Mouse (Mus musculus) adrenal gland, postnatal 36 days (tissue): ENCODE results near the gene Ppp1ca. TPM values are rescaled to one million over a fixed set of nuclear protein-coding genes. Genes with fewer than 3 reads are reported as not detected.

Source experiments
- DNase-seq, 2 experiments: peaks; one replicate each; pipeline ENCODE4 v3.0.0; 2021; ENCODE audit warnings: mixed read lengths in 1 of 2
- long read RNA-seq, 2 experiments: library from polyadenylated mRNA; stranded (forward); transcript quantifications; one replicate each; pipeline ENCODE4 v2.0.0; 2021; ENCODE audit warnings: borderline sequencing depth in 2 of 2
- total RNA-seq, 2 experiments: library from RNA; stranded (reverse); gene quantifications; 2 replicates each; pipeline ENCODE4 v1.2.3; 2021

Ppp1ca gene
- total RNA-seq, result 100 to 1,000 TPM; 403 to 410 TPM
- long read RNA-seq, experiment 1, transcript Ppp1ca-201 (7 exons, 1,473 nt), result major isoform, 519 of 572 reads
- long read RNA-seq, experiment 1, partial matches to known transcripts, result 25 of 572 reads
- long read RNA-seq, experiment 1, other reads (novel, unspliced or antisense), result 27 of 572 reads
- long read RNA-seq, experiment 2, transcript Ppp1ca-201 (7 exons, 1,473 nt), result major isoform, 189 of 214 reads
- long read RNA-seq, experiment 2, partial matches to known transcripts, result 10 of 214 reads
- long read RNA-seq, experiment 2, other reads (novel, unspliced or antisense), result 12 of 214 reads

DNA sequence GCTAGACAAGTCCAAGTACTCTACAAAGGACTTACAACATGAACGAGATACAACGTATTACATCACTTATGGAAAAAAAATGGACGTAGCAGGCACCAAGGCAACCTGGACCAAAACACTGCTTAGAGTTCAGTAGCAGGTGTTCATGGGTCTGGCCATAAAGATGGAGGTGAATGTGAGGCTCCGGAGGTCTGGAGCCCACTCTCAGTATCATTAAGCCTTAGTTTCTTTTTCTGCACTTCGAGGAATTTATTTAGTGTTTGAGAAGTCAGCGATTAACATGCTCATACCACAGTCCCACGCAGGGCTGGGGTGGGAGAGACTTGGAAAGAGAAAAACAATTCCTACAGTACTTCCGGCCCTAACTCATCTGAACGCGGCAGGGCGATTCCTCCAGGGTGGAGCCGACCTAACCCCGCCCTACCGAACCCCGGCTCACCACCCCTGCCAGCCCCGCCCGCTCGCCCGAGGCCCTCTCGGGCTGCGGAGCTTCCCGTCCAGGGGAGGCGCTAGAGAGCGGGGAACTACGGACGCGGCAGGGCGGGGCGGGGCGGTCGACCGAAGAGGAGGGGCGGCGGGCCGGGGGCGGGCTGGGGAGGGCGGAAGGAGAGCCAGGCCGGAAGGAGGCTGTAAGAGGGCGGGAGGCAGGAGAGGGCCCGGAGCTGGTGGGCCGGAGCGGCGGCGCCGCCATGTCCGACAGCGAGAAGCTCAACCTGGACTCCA, at the start of gene Ppp1ca:
Ppp1ca (plus strand) TSS at position 538 of the 723 bp plus-strand sequence.
- DNase-seq, result peak; percentile 98 to 99

DNA sequence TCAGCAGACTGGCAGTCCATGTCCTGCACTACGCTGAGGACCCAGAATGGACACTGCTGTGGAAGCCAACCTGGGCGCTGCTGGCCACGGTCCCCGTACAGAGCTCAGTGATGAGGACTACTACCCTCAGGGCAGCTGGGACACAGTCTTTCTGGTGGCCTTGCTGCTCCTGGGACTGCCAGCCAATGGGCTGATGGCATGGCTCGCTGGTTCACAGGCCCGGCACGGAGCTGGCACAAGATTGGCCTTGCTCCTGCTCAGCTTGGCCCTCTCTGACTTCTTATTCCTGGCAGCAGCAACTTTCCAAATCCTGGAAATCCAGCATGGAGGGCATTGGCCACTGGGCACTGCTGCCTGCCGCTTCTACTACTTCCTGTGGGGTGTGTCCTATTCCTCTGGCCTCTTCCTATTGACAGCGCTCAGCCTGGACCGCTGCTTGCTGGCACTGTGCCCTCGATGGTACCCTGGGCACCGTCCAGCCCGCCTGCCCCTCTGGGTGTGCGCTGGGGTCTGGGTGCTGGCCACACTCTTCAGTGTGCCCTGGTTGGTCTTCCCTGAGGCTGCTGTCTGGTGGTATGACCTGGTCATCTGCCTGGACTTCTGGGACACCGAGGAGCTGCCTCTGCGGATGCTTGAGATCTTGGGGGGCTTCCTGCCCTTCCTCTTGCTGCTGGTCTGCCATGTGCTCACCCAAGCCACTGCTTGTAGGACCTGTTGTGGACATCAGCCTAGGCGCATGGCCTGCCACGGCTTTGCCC, 49.3 kb upstream of the Ppp1ca start:
- DNase-seq, result no peak

DNA sequence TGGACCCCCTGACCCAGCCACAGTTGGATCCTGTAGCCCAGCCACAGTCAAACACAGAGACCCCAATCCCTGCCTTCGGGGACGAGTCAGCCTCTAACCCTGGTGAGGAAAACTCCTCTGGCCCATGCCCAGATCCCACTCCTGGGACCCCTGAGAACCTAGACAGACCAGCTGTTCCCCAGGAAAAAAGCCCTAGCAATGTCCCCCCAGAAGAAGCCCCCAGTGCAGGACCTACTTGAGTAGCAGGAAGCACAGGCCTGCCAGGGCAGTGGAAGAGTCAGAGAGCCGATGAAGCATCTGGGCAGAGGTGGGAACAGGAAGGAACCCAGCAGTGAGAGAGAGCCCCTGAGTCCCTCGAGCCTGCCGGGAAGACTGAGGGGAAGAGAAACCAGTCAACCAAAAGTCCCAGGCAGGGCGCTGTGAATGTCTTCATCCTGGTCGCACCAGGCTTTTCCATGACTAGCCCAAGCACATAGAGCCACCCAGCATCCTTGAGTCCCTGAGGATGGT, 48.1 kb upstream of the Ppp1ca start, which contains the start of gene Cabp4:
Cabp4 (minus strand) TSS at position 275 of the 510 bp plus-strand sequence.
- DNase-seq, result no peak

DNA sequence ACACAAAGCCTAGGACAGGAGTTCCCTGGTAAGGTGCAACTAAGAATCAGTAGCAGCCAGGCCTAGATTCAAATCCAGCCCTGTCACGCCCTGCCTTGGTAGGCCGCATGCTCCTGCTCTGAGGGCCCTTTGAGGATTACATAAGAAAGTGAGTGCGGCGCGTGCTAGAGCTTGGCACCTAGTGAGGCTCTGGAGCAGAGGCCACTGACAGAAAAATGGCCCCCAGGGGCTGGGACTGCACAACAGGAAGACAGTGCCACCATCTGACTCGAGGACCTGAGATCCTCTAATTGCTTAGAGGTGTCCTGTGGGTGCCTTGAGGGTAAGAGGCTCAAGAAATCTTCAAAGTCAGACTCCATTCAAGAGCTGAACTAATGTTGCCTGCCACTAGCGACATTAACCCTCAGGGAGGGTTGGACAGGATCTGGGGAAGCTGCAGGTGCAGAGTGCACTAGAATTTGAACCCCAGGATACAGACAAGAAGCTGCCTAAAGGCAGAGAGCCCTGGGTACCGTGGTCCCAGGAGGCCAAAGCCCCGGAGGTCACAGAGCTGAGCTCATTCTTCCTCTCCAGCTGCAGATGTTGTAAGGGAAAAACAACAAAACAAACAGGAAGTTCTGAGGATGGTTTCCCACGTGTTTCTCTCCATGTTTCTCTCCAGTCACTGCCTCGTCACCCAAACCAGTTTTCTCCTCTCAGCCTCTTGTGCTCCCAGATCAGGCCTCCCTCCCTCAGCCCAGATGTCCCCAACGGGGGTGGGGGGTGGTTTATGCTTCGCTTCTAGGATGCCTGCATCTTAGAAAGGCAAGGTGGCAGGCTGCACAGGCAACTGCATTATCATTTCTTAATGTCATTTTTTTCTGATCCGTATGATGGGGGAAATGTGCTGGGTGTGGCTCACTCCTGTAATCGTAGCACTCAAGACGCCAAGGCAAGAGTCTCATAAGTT, 47.0 kb upstream of the Ppp1ca start:
- DNase-seq, result no peak

DNA sequence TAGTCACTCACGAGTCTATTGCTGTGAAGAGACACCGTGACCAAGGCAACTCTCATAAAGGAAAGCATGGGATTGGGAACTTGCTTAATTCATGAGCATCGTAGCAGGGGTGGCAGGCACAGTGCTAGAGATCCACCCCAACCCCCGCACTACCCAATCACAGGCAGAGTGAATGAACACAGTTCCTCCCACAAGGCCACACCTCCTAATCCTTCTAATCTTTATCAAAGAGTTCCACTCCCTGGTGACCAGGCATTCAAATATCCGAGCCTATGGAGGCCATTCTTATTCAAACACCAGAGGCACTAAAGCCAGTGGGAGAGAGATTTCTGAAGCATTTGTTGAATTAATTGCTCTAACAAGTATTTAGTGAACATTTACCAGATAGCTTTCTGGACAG, 45.9 kb upstream of the Ppp1ca start:
- DNase-seq, result no peak

DNA sequence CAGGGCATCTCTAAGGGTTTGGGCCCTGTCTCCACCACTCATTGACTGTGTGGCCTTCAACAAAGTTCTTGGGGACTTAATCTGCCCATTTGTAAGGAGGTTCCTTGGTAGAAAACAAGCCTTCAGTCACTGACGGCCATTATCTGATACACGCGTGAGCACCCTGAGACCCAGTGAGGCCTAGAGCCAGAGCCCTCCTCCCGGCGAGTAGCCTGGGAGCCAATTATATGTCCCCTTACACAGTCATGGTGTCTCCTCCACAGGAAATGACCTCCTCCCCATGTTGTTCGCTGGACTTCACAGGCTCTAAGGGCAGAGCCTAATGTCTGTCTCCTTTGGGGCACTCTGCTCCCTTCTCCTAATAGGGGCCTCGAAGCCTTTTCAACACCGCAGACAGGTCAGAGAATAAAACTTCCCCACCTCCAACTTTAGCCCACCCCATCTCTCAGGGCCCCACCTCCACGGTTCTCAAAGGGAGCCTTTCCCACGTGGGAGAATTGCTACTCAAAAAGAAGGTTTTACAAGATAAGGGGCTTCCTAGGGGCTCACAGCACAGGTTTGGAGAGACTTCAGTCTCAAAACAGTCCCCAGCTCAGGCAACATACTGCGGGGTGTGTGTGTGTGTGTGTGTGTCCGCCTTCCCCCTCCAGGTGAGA, 45.4 kb upstream of the Ppp1ca start:
- no peak for DNase-seq

DNA sequence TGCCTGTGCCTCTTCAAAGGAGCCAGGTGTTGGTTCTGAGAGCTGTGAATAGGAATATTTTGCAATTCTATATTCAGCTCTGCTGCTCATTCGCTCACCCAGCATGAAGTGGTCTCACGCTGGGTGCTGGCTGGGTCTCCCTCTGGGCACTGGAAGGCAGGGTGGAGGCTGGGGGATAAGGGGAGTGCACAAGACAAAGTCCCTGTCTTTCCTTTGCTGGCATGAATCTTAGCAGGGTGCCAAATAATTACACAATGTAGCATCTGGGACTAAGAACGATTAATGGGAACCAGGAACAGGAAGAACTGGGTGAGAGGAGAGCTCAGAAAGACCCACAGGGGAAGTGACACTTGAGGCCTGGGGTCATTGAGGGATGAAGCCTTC, 44.9 kb upstream of the Ppp1ca start:
- DNase-seq, result no peak

DNA sequence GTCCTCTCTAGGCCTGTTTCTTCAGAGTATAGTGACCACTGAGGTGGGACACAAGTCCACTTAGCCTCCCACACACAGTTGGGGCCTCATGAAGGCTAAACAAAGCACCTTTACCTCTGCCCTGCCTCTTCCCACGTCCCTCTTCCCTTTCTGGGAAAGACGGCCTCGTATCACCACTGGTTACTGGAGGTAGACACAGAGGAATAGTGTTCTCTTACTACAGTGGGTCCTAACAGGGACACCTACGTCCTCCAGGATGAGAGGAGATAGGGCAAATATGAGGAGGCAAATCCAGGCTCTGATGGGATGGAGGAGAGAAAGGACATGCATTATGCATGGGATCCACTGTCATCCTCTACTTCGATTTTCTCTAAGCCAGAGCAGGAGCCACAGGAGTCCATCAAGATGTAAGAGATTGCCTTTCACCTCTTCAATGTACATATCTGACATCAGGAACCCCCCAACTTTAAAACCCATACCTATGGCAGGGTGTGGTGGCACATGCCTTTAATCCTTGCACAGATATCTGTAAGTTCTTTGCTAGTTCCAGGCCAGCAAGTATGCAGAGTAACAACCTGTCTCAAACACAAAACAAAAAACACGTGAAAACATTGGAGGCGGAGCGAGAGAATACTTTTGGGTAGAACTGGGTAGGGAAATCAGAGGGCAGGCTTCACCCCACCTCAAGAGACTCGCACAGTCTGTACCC, 43.9 kb upstream of the Ppp1ca start:
- no peak for DNase-seq

DNA sequence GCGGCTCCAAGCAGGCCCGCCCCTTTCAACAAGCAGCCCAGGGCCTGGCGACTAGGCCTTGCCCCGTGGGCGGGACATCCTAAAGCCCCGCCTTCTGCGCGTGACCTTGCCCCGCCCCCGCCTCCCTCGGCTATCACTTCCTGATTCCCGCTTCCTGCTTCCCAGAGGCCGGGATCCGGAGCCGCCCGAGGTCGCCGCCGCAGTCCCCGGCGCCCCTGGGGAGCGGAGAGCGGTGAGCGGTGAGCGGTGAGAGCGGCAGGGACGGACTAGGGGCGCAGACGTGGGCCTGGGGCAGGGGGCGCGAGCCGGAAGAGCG, 43.4 kb upstream of the Ppp1ca start, which contains the start of gene Coro1b:
Coro1b (plus strand) TSS at position 129 of the 316 bp plus-strand sequence.
- peak; percentile 98 to 99 for DNase-seq

DNA sequence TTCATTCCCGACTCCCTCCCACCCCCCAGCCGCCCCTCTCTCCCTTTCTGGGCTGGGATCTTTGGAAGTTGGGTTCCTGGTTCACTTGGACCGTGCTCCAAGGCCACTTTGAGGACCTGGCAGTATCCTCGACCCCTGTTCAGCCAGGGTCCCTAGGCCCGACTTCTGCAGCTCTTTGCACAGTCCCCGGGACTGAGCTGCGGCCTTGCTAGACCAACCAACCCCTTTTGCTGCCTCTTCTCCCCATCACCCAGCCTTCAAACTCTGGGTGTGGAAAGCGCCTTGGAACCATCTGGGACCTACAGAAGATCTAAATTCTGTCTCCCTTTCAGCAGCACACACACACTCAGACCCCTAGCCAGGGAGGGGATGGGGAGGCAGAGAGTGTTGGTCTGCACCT, 43.0 kb upstream of the Ppp1ca start:
- DNase-seq, result no peak

DNA sequence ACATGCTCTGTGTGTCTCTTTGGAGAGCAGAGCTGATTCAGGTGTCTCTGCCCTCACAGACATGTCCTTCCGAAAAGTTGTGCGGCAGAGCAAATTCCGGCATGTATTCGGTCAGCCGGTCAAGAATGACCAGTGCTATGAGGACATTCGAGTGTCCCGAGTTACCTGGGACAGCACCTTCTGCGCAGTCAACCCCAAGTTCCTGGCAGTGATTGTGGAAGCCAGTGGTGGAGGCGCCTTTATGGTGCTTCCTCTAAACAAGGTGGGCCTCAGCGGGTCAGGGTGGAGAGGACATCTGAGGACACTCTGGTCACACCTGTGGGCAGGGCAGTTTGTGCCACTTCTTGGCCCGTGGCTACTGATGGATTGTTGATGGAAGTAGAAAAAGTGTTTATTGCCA, 42.6 kb upstream of the Ppp1ca start:
- no peak for DNase-seq

DNA sequence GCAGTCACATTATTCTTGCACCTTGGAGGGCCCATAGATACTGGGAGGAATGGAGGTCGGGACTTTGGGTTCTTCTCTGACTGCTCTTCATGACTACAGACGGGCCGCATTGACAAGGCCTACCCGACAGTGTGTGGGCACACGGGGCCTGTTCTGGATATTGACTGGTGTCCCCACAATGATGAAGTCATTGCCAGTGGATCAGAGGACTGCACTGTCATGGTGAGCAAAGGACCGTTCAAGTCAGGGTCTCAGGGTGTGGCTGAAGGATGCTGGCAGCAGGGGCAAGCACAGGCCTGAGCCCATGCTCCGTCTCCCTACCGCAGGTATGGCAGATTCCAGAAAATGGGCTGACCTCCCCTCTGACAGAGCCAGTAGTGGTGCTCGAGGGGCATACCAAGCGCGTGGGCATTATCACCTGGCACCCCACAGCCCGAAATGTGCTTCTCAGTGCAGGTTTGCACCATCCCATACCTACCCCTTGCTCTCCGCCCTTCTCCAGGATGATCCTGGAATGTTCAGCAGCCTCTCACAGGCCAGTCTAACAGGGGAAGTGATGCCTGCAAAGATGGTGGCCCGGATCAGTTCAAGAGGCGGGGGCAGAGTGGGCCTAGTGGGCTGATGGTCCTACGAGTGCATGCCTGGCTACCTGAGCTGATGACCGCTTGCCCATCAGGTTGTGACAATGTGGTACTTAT, 42.0 kb upstream of the Ppp1ca start:
- no peak for DNase-seq

DNA sequence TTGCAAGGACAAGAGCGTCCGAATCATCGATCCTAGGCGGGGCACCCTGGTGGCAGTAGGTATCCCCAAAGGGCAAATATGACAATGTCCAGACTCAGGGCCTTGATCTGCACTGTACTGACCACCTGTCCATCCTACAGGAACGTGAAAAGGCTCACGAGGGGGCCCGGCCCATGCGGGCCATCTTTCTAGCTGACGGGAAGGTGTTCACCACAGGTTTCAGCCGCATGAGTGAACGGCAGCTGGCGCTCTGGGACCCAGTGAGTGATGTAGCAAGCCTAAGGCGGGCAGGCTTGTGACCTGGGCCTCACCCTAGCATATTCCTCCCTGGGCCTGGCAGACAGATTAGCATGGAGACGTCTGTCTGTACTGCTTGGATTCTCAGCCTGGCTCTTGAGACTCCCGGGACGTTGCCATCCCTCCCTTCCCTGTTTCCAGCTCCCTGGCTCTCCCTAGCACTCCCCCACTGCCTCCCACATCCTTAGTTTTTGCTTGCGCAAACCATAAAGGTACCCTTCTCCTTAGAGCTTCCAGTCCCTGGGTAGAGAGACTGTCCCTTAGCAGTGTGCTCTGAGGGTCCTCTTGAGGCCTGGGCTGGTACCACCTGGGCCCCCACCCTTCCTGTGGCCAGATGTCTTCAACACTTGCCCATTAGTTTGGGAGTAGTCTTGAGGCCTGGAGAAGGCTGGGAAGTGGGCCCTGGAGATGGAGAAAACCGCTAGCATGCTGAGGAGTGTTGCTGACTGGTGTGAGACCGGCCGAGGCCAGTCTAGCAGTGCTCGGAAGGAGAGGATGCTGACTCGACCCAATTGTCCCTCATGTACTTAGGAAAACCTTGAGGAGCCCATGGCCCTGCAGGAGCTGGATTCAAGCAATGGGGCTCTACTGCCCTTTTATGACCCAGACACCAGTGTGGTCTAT, 41.0 kb upstream of the Ppp1ca start:
- DNase-seq, result no peak

DNA sequence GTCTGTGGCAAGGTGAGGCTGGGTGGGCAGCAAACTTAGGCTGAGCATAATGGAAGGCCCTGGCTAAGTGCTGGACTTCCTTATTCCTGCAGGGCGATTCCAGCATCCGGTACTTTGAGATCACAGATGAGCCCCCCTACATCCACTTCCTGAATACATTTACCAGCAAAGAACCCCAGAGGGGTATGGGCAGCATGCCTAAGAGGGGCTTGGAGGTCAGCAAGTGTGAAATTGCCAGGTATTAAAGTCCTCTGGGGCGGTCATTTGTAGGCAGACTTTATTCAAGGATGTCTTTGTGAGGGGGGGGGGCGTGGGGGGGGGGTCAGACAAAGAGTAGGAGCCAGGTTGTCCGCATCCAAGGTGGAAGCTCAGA, 40.4 kb upstream of the Ppp1ca start:
- DNase-seq, result no peak

DNA sequence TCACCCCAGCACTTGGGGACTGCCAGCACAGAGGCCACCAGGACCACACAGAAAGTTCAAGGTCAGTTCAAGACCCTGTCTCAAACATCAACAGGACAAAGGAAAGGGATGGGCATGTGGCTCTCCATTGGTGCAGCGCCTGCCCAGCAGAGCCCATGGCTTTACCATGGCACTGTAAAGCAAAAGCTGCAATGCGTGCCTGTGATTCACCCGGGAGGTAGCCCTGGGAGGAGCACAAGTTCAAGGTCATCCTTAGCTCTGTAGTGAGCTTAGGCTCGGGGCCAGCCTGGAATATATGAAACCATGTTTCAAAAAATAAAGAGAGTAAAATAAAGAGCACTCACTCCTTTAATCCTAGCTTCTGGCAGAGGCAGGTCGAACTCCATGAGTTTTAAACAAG, 40.0 kb upstream of the Ppp1ca start:
- DNase-seq, result peak; percentile 62 to 65

DNA sequence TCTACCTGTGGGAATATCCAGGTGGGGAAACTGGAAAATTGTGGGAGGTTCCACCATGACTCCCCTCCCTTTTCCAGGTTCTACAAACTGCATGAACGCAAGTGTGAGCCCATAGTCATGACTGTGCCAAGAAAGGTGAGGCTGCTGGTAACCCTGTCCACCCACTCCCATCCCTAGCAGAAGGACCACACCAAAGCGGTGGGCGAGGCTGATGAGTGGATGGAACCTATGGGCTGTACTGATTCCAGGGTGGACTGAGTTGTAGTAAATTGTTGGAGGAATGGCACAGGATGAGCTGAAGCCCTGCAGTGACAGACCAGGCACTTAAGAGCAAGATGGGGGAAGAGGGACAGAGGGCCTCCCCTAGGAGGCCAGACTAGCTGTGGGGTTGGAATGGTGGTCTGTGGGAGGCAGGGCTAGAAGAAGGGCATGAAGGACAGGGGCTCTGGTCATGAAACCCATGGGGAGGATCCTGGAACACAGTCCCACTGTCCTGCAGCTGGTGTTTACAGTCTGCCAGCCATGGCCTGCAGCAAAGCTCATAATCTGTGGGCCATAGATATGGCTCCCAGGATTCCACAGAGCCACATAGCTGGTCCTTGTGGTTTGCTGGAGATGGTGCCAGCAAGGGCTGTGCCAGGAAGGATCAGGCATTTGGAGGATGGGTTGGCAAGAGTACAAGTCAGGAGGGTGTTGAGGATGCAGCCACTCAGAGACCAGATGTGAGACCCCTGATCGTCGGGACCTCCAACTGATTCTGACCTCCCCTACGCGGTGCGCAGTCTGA, 39.2 kb upstream of the Ppp1ca start:
- no peak for DNase-seq

DNA sequence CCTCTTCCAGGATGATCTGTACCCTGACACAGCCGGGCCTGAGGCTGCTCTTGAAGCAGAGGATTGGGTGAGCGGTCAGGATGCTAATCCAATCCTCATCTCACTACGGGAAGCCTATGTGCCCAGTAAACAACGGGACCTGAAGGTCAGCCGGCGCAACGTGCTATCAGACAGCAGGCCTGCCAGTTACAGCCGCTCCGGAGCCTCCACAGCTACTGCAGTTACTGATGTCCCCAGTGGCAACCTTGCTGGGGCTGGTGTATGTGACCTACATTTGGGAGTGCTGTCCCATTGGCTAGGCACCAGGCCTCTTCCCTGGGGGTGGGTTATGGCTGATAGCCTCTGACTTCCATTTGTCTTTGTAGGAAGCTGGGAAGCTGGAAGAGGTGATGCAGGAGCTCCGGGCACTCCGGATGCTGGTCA, 38.6 kb upstream of the Ppp1ca start, which contains the start of gene Ptprcap:
Ptprcap (plus strand) TSS at position 373 of the 423 bp plus-strand sequence.
- DNase-seq, result no peak
